Mouse (Mus musculus): ENCODE results near the gene Thada. TPM values are rescaled to one million over a fixed set of nuclear protein-coding genes. Genes with fewer than 3 reads are reported as not detected.

Gene Thada
- total RNA-seq (2021), result 10 to 100 TPM; 13.0 to 14.4 TPM
- long read RNA-seq, experiment 1, full-length matches to known transcripts, result 1 of 3 reads
- long read RNA-seq, experiment 1, partial matches to known transcripts, result 1 of 3 reads
- long read RNA-seq, experiment 1, other reads (novel, unspliced or antisense), result 1 of 3 reads
- long read RNA-seq, experiment 2, partial matches to known transcripts, result 0 of 6 reads
- long read RNA-seq, experiment 2, other reads (novel, unspliced or antisense), result 6 of 6 reads

DNA sequence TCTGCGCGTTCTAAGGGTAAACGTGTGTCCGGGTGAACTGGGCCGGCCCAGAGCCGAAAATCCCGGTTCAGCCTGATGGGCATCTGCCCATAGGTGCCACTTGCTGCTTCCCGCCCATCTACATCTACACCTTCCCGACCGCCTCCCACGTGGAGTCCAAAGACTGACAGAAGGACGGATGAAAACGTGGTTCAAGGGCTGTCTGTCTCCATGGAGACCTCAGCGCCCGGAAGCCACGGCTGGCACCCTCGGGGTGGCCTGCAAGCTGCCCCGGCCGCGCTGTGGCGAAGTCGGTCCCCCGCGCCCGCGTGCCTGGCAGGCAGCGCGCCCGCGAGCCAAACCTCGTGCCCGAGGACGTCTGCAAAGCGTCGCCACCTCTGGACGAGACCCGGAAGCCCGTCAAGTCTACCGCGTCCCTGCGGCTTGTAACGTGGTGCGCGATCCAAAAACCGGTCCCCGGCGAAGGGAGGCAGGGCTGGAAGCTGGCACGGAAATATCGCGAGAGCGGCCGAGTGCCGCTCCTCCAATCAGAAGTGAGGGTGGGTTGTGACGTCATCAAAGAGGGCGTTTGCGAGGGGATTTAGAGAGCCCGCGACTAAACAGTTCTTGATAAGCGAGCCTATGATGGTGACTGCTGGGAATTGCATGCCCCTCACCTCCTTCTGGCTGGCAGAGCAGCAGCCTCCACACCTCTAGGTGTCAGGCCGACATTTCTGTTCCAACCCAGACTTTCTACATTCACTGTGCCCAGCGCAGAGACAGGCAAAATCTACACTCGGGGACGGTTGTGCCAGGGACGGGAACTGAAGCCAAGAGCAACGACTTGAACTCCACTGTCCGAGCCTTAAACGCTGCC is at the start of gene Thada:
TSS of gene Thada (minus strand) at position 453 of the 856 bp plus-strand sequence.
- peak; percentile 98 to 99 for DNase-seq (ENCODE audit: low spot score in 2 of 2)

DNA sequence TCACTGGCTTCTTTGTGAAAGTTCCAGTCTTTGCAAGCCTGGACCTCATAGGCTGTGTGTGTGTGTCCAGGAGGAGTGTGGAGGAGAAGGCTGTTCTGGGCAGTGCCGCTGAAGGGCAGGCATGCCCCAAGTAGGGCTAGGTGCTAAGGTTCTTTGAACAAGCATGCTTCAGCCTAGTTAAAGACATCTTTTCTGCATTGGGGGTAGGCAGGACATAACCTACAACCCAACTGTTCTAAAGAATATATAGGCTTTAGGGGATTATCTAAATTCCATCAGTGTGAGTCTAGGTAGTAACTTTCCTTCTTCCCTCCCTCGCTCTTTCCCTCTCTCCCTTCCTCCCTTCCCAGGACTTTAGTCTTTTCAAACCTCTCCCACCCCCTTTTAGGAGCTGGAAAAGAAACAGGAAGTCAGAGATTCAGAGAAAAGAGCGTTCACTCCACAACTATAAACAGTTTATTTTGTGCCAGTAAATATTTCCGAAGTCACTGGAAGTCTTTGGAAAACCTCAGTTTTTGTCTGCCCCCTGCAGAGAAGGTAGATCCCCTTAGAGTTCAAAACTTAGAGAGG is 46.6 kb upstream of the Thada start:
- no peak for DNase-seq (ENCODE audit: low spot score in 2 of 2)

DNA sequence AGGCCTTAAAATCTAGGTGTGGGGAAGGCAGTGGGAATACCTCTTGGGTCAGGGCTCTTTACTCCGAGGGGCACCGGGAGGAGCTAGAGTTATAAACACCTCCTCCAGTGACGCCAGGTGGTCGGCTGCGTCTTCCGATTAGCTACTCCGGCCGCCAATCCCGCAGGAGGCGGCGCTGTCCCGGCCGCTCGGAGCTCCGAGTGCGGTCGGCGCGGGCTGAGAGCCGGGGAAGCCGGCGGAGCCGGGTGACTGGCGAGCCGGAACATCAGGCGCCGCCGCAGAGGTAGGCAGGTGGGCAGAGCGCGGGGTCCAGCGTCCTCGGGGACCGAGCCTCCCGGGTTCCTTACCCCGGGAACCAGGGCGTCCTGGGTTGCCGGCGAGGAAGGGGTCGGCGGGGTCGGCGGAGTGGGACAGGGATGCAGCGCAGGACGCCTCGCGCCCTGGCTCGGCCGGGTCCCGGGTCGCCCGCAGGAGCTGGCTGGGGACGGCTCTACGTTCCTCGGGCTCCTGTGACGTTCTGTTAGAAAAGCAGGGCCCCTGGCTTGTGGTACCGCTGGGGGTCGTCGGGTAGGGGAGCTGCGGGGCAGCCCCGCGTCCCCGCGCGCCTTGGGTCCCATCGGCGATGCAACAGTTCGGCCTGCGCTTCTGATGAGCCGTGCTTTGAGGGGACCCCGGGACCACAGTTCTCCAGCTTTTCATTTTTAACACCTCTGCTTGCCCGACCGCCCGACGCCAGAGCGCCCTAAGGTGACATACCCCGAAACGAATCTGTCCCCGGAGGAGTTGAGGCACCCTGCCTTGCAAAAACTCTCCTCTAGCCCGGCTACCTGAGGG is 45.9 kb upstream of the Thada start, which contains the start of gene Plekhh2:
TSS of gene Plekhh2 (plus strand) at position 214 of the 834 bp plus-strand sequence.
- peak; percentile 79 to 81 for DNase-seq (ENCODE audit: low spot score in 2 of 2)

DNA sequence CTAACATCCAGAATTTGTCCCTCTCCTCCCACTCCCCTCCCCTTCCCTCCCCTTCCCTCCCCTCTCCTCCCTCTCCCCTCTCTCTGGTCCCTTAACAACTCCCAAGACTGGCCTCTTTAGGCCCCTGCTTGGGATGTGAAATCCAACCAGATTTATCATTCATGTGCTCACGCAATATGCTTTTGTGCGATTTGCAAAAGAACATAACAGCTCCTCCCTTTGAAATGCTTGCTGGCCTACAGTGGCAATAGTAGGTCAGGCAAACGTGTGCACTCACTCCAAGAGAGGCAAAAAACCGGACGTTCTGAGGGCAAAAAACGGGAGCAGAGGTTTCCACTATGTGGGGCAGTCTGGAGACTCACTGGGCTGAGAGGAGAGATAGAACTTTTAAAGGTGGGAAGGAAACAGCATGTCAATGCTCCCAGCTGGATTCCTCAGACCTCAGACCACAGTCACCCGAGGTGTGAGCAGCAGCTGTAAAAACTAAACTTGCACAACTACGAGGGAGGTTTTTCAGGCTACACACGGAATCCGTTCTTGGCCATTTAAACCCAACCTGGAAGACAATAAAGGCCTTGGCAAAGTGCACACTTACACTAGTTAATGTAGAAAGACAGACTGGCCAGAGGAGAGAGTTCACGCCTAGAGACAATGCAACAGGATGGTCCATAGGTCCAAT is 45.1 kb upstream of the Thada start:
- no peak for DNase-seq (ENCODE audit: low spot score in 2 of 2)

DNA sequence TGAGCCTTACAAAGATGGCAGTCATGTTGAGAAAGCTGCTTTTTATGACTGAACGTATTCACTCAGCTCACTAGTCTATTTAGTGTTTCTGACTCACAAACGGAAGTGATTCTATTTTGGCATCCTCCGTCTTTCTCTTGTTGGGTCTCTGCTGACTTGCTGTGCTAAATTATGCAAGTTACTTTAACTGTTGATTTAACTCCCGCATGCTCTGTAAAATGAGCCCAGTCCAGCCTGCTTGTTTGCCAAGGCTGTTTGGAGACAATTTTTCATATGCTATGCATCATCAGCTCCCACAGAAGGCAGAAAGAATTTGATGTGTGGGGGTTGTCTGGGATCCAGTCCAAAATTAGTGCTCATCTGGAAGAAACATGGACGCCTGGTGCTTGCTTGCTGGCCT is 44.4 kb upstream of the Thada start:
- DNase-seq (ENCODE audit: low spot score in 2 of 2), result peak; percentile 26 to 69

DNA sequence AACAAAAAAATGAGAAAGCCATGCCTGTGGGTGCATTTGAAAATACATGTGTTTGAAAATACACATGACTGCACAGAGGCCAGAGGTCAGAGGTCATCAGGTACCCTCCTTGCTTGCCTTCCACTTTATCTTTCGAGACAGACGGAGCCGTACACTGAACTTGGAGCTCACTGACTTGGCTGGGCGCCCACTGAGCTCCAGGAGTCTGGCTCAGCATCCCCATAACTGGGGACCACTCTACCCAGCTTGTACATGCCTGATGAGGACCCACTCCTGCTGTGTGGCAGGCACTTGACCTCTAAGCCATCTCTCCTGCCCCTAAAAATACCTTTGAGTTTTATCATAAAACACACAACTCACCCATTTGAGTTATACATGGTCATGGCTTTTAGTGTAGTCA is 43.2 kb upstream of the Thada start:
- no peak for DNase-seq (ENCODE audit: low spot score in 2 of 2)

DNA sequence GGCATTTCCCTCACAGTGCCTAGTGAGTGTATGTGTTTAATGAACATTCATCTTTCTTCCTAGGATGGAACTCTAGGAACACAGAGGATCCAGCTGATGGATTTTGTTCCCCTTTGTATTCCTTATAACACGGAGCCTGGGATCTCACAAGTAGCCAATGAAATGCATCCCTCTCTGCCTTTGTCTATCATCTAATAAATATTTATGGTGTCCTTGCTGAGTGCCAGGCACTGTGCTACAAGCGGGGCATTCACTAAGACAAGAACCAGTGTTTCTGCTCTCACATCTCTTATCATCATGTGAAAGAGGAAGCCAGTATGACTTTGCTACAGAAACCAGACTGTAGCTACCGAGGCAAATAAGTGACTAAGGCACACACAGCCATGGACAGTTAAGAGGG is 42.7 kb upstream of the Thada start:
- no peak for DNase-seq (ENCODE audit: low spot score in 2 of 2)

DNA sequence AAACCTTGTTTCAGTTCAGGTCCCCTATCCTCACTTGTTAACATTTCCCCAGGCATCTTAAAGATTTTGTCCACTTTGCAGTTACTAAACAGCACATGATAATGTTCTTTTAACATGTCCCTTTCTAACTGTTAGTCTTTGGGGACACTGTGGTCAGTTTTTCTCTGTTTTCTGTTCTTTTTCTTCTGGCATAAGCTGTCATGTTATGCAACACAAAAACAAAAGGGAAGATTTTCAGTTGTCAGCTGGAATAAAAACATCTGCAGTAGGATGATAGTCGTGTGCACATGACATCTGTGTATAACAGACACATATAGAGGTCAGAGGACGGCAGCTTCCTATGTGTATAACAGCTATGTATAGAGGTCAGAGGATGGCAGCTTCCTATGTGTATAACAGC is 39.9 kb upstream of the Thada start:
- no peak for DNase-seq (ENCODE audit: low spot score in 2 of 2)

DNA sequence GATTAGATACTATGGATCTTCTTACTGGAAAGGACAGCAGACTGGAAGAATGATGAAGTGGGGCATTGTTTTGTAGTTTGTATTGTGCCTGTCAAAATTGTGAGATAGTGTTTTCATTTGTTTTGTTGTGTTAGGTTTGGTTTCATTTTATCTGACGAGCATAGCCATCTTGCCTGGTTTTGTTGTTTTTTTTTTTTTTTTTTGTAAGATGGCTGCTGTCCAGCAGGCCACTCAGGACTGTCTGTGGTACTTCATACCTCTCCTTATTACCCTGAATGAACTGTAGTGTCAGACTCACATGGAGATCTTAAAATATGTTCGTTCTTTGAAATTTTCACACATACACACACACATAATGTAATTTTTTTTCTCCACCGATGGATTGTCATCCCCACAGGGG is 36.3 kb upstream of the Thada start:
- no peak for DNase-seq (ENCODE audit: low spot score in 2 of 2)

DNA sequence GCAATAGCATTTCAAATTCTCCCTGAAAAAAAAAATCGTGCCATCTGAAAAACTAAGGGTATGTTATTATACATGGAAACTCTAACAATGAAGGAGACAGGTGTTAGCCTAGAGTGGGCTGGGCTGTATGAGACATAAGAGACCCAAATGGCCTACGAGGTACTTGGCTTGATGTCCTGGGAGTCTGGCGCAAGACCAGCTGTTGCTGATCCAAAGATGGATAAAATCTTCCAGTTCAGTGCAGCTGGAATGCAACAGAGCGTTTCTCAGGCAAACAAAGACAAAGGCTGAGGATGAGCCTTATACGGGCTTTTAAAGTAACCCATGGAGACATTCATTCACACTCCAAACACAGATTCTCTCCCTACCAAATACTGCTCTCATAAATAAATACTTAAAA is 32.6 kb upstream of the Thada start:
- no peak for DNase-seq (ENCODE audit: low spot score in 2 of 2)

DNA sequence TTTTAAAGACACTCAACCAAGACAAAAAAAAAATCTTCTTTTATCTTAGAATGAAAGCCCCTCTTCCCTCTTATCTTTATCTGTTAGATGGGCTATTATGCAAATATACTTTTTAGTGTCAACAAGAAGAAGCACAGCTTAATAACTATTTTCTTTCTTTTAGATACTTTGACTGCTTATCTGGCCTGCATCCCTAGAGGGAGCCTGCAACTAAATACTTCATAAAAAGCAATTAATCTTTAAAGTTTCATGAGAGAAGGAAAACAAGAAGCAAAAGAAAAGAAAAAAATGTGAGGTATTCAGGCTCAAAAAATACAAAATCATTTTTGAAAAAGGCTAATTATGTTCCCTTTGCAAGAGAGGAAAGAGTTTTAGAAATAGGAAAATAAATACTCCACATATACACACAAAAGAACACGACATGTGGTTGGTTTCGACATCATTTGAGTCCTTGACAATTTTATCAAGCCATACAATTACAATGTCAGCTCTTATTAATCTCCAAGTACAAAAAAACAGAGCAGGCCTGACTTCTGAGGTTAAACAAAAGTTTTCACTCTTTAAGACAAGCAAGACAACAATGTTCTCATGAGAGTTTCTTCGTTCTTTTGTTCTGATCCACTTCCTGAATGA is 32.1 kb upstream of the Thada start:
- DNase-seq (ENCODE audit: low spot score in 2 of 2), result no peak

DNA sequence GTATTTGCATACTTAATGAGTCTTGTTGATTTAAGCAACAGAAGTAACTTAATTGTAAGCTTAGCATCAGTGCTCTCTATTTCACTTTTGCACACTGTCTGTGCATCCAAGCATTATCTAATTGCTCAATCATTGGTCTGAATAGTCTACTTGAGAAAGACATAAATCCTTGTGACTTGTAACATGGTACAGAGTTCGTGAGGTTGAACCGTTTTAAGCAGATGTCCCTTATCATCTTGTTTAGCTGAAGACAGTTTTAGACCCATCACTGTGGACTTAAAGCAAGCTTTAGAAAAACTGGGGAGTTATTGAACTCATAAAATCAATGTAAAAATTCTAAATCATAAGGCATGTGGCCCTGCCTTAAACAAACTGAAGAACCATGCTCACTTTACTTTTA is 31.6 kb upstream of the Thada start:
- no peak for DNase-seq (ENCODE audit: low spot score in 2 of 2)

DNA sequence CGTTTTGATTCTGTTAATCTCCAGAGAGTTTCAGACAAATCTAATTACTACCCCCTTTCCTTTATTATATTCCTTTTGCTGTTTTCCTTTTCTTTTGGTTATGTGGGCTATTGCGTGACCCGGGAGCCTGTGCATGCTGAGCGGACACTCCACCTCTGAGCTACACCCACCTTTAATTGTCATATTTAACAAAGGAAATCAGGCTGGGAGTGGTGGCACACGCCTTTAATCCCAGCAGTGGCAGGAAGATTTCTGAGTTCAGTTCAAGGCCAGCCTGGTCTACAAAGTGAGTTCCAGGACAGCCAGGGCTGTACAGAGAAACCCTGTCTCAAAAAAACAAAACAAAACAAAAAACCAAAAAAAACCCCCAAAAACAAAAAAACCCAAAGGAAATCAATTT is 31.0 kb upstream of the Thada start:
- DNase-seq (ENCODE audit: low spot score in 2 of 2), result no peak

DNA sequence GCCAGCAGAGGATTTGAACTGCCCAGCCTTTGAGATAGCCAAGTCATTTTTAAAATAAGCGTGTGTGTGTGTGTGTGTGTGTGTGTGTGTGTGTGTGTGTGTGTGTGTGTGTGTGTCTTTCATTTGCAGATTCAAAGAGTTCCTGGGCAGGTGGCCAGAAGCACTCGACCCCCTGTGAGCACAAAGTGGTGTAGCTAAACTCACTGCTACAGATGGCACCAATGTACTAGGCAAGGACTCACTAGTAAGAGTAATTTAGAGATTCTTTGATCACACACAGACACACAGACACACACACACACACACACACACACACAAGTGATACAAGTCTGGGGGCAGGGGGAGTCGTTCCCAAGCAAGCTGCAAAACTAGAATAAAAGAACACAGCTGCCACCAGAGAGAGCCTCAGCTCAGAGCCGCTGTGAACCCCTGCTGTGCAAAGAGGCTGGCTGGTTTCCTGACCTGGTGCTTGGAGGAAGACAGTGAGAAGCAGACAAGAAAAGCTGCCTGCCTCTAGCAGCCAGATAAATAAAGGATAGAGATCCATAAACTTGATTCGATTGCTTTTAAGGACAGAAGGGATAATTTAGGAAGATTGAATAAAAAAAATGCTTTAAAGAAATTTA is 26.4 kb upstream of the Thada start:
- no peak for DNase-seq (ENCODE audit: low spot score in 2 of 2)

DNA sequence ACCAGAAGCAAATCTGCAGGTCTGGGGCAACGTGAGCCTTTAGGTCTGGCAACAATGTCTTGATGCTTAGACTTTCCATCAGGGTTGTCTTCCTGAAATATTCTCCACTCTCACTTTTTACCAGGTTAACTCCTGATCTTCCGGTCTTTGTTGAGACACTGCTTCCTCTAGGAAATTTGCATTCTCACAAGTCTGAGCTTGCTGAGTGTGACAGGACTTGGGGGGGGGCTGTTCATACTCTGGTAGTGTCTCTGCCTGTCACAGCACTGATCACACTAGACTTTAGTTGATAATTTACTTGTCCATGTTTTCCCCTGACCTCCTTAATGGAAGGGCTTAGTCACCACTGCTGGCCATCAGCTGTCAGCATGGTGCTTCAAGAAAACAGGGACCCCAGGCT is 21.4 kb upstream of the Thada start:
- no peak for DNase-seq (ENCODE audit: low spot score in 2 of 2)

DNA sequence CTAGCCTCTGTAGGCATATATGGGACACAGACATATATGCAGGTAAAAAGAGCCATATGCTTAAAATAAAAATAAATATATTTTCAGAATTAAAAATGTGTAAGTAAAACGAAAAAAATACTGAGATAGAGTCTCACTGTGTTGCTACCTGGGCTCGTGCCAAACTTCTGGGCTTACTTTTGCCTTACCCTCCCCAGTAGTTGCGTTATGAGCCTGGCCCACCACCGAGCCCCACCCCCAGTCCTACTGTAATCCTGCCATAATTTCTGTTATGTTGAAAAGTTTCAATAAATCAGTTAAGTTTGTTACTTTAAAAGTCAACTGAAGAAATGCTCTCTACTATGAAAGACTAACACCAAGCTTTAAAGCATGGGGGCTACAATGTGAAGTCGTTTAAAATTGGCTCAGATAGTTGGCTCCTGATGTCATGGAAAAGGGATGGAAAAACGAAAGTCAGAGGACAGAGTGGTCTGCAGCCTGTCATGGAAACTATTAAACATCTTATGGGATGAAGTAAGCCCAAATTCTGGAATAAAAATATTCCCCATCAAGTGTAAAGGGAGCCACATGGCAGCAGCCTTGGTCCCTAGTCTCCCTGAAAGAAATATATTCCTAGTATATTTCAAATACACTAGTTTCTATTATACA is 17.8 kb upstream of the Thada start:
- DNase-seq (ENCODE audit: low spot score in 2 of 2), result no peak

DNA sequence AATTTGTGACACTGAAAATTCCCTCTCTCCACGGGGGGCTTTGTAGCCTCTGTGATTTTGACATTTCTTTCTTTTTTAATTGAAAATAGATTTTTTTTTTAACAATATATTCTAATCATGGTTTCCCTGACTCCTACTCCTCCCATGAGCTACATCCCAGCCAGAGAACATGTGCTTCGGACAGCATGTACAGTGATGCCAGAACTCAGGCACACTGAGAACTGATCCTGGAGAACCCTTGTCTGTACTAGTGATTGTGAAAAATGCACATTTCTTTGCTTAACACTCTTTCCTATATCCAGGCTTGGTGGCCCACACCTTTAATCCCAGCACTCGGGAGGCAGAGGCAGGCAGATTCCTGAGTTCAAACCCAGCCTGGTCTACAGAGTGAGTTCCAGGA is 16.8 kb upstream of the Thada start:
- no peak for DNase-seq (ENCODE audit: low spot score in 2 of 2)

DNA sequence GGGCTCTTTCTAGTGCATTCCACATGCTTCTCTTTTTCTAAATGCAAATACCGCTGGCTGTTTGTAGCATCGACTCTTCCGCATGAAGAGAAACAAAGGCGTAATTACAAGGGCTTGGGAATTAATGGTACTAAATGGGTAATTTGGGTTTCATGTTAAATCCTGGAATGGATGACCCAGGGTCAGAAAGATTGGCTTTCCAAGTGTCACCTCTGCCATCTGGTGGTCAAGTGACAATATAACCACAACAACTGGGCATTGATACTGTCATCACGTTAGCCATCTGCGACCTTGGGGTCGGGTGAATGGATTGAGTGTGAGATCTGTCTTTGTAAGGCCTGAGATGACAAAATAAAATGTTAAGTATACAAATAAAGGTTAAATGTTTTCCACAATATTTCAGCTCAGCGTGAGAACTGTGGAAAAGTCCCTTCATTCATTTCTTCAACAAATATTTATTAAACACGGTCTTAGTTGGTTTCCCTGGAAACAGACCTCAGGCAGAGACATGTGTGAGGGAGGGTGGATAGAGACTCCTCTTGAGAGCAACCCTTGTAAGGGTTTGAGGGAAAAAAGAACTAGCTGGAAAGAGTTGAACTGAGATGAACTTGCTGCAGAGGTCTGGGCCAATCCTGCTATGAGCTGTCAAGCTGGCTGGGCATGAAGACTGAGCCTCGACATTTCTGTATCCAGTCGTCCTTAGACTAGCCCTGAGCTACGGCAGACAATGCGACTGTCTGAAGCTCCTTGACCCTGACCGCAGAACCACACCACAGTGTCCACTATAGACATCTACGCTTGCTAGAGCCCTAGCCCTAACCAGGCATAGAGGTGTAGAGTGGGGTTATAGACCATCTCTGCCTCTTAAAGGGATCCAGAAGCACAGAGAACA is 14.7 kb upstream of the Thada start:
- peak in 1 of 2 experiments; percentile 26 for DNase-seq (ENCODE audit: low spot score in 2 of 2)

Measured in layer of hippocampus, postnatal 14 days (tissue).